Mouse (Mus musculus) bone marrow macrophage, adult 2 months (primary cell): ENCODE measurements around the gene Grasp.

ENCODE experiments used
- CTCF ChIP-seq: IDR thresholded peaks from 2 replicates; pipeline ENCODE4 v1.5.1; 2012; ENCODE audit warnings: low read depth, mild to moderate bottlenecking, low read length, moderate library complexity
- POLR2A ChIP-seq: IDR thresholded peaks from 2 replicates; pipeline ENCODE4 v1.6.1; 2012; ENCODE audit warnings: mild to moderate bottlenecking, low read depth, low read length, borderline replicate concordance

- TF ChIP-seq POLR2A (no peak), CTCF (no peak)
Observed at GRCm38 (mm10) chr15:101197497-101198179, 26.4 kb upstream of the Grasp start.
